Mouse (Mus musculus): ENCODE measurements around the gene Sh3d21.
A peak's percentile ranks its signal among the peaks of the same experiment; 100 is the strongest.

Sh3d21 gene

GRCm38 (mm10) chr4:126109613-126110373 lies 53.5 kb downstream of the Sh3d21 start:
- DNase-seq (ENCODE audit: low spot score in 2 of 2): no peak

- DNase-seq (ENCODE audit: low spot score in 2 of 2): no peak
These were observed 55.1 kb downstream of the Sh3d21 start for GRCm38 (mm10) chr4:126108061-126108740.

GRCm38 (mm10) chr4:126105131-126105783 lies 58.0 kb downstream of the Sh3d21 start:
- DNase-seq (ENCODE audit: low spot score in 2 of 2): no peak

- DNase-seq (ENCODE audit: low spot score in 2 of 2): peak in 1 of 2 experiments; percentile 39
These were observed 58.8 kb downstream of the Sh3d21 start for GRCm38 (mm10) chr4:126104261-126105075.

- DNase-seq (ENCODE audit: low spot score in 2 of 2): peak; percentile 94
These were observed 59.7 kb downstream of the Sh3d21 start, which contains the start of gene Stk40 for GRCm38 (mm10) chr4:126103590-126104068. Gene Stk40 (plus strand): TSS chr4:126103957.

GRCm38 (mm10) chr4:126103057-126103581 lies 60.2 kb downstream of the Sh3d21 start:
- DNase-seq (ENCODE audit: low spot score in 2 of 2): peak; percentile 67 to 79

GRCm38 (mm10) chr4:126102061-126102841 lies 61.0 kb downstream of the Sh3d21 start:
- DNase-seq (ENCODE audit: low spot score in 2 of 2): no peak

GRCm38 (mm10) chr4:126100764-126101163 lies 62.5 kb downstream of the Sh3d21 start:
- no peak for DNase-seq (ENCODE audit: low spot score in 2 of 2)
